Mouse (Mus musculus): ENCODE measurements around the gene Zcchc13. TPM values are rescaled to one million over a fixed set of nuclear protein-coding genes. Genes with fewer than 3 reads are reported as not detected.
A peak's percentile ranks its signal among the peaks of the same experiment; 100 is the strongest.

Zcchc13 gene
- 0.39 and 0.75 TPM in 2 replicates for polyA plus RNA-seq (2012; rRNA removed)

GRCm38 (mm10) chrX:103630303-103630702 is at the start of gene Zcchc13:
Gene Zcchc13 (plus strand): TSS chrX:103630586.
- DNase-seq (ENCODE audit: low read depth), result no peak

GRCm38 (mm10) chrX:103584262-103584661 is 46.1 kb upstream of the Zcchc13 start:
- no peak for DNase-seq (ENCODE audit: low read depth)

DNA sequence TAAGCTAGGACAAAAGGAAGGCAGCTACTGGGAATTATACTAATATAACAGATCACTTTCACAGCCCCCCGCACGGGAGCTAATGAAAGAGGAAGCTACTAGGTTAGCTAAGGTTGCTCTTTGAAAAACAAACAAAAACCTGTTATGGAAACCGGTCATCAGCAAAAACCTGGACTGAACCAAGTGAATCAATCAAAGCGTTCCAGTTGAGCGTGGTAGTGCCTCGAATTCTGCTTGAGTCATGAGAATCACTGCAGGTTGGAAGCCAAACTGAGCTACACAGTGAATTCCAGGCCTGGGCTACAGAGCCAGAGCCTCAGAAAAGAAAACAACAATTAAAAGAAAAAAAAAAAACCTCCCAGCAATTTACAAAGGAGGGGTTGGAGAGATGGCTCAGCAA is 38.3 kb upstream of the Zcchc13 start:
- no peak for DNase-seq (ENCODE audit: low read depth)

DNA sequence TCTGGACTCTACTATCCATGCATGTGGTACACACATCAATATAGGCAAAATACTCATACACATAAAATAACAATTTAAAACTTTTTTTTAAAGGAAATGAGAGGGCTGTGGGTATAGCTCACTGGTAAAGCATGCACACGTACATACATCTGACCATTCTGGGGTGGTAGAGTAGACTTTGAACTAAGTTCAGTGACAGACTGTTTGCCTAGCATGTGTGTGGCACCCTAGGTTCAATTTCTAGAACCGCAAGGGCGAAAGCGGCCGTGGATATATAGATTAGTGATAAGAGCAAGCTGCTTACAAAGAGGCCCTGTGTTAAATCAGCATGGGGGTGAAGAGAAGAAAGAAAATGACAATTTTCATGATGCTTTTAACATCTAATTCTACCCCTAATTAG is 27.8 kb upstream of the Zcchc13 start:
- no peak for DNase-seq (ENCODE audit: low read depth)

DNA sequence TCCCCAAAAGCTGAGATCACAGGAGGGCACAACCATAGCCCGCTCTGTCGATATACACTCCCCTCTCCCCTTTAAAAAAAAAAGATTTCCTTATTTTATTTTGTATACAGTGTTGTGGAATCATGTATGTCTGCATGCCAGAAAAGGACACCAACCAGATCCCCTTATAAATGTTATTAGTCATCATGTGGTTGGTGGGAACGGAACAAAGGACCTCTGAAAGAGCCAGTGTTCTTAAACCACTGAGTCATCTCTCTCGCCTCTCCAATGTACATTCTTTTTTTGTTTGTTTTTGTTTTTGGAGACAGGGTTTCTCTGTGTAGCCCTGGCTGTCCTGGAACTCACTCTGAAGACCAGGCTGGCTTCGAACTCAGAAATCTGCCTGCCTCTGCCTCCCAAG is 26.2 kb upstream of the Zcchc13 start:
- DNase-seq (ENCODE audit: low read depth), result no peak

- no peak for DNase-seq (ENCODE audit: low read depth)
Observed at GRCm38 (mm10) chrX:103605473-103605872, 24.9 kb upstream of the Zcchc13 start.

DNA sequence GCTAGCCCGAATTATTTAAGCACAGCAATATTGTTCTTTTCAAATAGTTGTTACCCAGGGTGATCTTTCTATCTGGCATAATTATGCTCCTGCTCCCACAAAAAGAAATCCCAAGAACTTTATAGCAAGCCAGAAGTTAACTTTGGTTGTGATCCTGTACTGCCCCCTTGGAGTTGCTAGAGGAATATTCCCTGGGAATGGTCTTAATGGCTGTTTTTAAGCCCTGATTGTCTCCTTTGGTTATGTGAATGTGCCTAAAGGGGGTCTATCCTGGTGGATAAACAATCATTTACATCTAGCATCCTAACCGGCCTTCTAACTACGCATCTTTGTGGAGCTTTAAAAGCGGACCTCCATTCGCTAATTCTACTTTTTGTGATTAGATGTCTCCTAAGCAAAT is 20.0 kb upstream of the Zcchc13 start:
- no peak for DNase-seq (ENCODE audit: low read depth)

GRCm38 (mm10) chrX:103611462-103611861 is 18.9 kb upstream of the Zcchc13 start:
- no peak for DNase-seq (ENCODE audit: low read depth)

DNA sequence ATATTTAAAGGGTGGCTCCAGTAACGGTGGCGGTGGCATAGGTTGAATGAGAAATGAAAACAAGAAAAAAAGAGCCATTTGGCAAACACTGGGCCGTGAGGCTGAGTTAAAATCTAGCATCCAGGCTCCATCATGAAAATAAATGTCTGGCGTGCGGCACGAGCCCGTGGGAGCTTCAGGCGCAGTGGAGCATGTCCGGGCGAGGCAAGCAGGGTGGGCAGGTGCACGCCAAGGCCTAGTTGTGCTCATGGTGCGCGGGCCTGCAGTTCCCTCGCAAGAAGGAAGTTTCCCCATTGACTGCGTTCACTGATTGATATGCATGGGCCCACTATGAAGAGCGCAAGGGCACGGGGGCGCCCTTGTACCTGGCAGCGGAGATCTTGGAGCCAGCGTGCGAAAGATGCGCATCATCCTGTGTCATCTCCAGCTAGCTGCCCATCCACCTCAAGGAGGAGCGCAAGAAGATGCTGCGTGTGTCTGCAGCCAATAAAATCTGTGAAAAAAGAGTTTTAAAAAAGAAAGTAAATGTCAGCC is 15.6 kb upstream of the Zcchc13 start:
- DNase-seq (ENCODE audit: low read depth), result no peak

- DNase-seq (ENCODE audit: low read depth), result no peak
Observed at GRCm38 (mm10) chrX:103615453-103615852, 14.9 kb upstream of the Zcchc13 start.

DNA sequence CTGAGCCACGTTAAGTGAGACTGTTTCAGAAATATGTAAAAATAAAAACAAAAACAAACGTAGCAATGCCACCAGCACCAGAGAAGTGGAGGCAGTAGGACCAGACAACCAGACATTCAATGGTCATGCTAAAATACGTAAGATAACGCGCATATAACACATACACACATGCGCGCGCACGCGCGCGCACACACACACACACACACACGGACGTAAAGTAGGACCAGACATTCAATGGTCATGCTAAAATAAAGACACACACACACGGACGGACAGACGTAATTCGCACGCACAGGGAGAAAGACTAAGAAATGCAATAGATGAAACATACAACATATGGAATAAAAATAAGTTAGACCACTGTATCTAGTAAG is 14.2 kb upstream of the Zcchc13 start:
- no peak for DNase-seq (ENCODE audit: low read depth)

- DNase-seq (ENCODE audit: low read depth), result no peak
Observed at GRCm38 (mm10) chrX:103616536-103617404, 13.6 kb upstream of the Zcchc13 start.

- no peak for DNase-seq (ENCODE audit: low read depth)
Observed at GRCm38 (mm10) chrX:103617405-103618095, 12.8 kb upstream of the Zcchc13 start.

GRCm38 (mm10) chrX:103621799-103622198 is 8.6 kb upstream of the Zcchc13 start:
- no peak for DNase-seq (ENCODE audit: low read depth)

DNA sequence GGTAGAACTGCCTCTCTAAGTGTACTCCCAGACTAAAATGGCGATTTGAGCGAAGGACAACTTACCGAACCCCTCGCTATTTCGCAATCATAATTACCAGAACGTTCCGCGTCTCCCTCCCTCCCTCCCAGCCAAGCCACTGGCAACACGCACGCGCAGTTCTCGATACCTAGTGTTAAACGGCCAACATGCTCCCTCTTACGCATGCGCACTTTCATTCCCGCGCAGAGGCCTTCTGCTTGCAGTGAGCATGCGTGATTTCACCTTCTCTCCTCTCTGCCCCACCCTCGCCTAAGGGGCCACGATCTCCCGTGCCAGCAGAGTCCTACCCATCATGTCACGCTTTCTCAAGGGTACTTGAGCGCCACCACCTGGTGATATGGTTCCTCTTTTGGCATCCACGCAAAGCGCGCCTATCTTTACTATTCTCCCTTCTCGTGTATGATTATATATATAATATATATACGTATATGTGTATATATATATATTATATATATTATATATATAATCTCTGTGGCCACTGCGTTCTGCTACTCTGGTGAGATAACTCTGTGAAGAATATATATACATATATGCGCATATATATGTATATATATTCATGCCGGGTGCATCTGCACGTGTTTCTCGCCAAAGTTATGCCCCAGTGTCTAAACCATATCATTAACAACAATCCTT is 8.0 kb upstream of the Zcchc13 start:
- peak; percentile 65 for DNase-seq (ENCODE audit: low read depth)

DNA sequence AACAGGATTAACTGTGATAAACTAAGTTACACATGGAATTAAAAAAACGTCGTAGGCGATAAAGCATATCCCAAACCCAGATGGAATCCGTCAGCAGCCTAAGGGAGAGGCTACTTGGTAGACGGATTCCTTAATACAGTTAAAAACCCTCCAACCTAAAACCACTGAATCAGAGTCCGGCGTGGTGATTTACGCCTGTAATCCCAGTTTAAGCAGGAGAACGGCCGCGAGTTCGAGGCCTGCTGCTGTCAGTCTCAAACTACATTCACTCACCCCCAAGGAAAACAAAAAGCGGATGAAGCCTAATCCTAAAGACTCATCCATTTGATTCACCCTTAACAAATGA is 7.5 kb upstream of the Zcchc13 start:
- DNase-seq (ENCODE audit: low read depth), result no peak

- DNase-seq (ENCODE audit: low read depth), result no peak
Observed at GRCm38 (mm10) chrX:103623411-103623845, 7.0 kb upstream of the Zcchc13 start.

DNA sequence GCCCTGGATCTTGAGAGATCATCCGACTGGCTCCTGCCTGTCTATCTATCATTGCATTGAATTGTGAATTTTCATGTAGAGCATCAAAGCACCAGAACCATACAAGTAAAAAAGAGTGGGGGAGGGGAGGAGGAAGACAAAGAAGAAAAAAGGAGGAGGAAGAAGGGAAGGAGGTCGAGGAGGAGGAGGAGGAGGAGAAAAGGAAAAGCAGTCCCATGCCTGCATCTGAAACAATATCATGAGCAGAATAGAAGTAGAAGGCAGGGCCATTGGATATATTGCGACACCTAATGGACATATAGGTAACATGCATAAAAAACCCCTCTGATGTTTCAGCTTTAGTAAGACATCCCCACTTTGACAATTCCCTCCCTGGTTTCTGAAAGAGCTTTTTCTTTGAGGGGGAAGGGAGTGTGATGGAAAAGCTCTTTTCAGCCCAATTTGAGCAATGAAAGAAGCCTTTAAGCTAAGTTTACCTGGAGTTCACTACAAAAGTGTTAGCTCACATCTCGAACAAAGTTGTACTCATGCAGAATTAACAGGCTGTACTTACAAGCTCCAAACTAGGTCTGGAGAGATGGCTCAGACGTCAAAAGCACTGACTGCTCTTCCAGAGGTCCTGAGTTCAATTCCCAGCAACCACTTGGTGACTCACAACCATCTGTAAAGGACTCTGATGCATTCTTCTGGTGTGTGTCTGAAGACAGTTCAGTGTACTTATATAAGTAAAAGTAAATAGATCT is 5.8 kb upstream of the Zcchc13 start:
- no peak for DNase-seq (ENCODE audit: low read depth)

- DNase-seq (ENCODE audit: low read depth), result no peak
Observed at GRCm38 (mm10) chrX:103628890-103629289, 1.5 kb upstream of the Zcchc13 start.

- no peak for DNase-seq (ENCODE audit: low read depth)
Observed at GRCm38 (mm10) chrX:103633895-103634294, 3.5 kb downstream of the Zcchc13 start.

GRCm38 (mm10) chrX:103636021-103636420 is 5.6 kb downstream of the Zcchc13 start:
- no peak for DNase-seq (ENCODE audit: low read depth)

DNA sequence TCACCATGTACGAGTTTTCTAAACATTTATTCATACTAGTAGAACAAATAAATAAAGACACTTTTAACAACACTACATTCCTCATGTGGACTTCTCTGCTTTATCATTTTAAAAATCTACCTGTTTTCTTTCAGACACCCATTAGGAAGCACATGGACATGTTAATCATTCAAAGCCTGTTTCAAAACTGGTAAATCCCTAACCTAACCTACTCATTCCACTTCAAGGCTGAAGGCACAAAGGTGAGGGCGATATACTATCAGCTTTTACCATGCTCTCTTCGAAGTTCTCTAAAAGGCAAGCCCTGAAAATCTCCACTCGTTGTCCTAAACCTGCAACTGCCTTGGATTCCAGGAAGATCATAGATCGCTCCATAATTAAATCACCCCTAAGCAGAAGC is 8.2 kb downstream of the Zcchc13 start:
- no peak for DNase-seq (ENCODE audit: low read depth)

Measured in gonadal fat pad, adult 2 months (tissue).